Mouse (Mus musculus) MN1 (cell line): Measurements from ENCODE around the gene Vnn3.

ENCODE experiments used
- DNase-seq: peaks from one replicate; pipeline ENCODE4 v3.0.0-alpha.2; 2016; ENCODE audit warnings: low spot score

The Vnn3 gene

GRCm38 (mm10) chr10:23894601-23895349 is 43.5 kb downstream of the Vnn3 start, which contains the start of gene Vnn1:
Vnn1 (plus strand) TSS chr10:23894688.
- DNase-seq = no peak

- no peak for DNase-seq
Measured at GRCm38 (mm10) chr10:23895376-23895775, 44.1 kb downstream of the Vnn3 start.

GRCm38 (mm10) chr10:23901119-23901518 is 49.9 kb downstream of the Vnn3 start:
- DNase-seq = no peak

GRCm38 (mm10) chr10:23905661-23906060 is 54.4 kb downstream of the Vnn3 start:
- no peak for DNase-seq
